Mouse (Mus musculus) hindlimb bud, embryonic 11.5 days (tissue): ENCODE data around the gene Spocd1.

ENCODE experiments used
- DNase-seq: peaks from one replicate; pipeline ENCODE4 v3.0.0-alpha.2; 2012; ENCODE audit warnings: low read depth, low spot score; ENCODE audit errors: extremely low spot score

Gene Spocd1

GRCm38 (mm10) chr4:129998124-129998523 is 69.1 kb downstream of the Spocd1 start:
- DNase-seq: no peak

- no peak for DNase-seq
Observed at GRCm38 (mm10) chr4:130001710-130002109, 72.7 kb downstream of the Spocd1 start.

DNA sequence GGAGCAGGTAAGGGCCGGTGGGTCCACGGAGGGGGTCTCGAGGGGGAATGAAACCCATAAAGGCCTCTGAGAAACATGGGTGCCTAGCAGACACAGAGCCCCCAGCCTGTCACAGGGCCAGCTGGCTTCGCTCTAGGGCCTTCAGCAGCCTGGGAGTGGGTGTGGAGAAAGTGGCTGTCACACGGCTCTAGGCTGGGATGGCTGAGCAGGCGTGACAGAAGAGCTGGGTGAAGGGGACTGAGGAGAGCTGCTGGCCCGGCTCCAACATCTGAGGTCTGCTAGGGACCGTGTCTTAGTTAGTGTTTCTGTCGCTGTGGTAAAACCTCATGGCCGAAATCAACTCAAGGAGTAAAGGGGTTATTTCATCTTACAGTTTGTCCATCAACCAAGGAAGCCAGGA is 73.1 kb downstream of the Spocd1 start:
- DNase-seq: no peak

GRCm38 (mm10) chr4:130005593-130005992 is 76.5 kb downstream of the Spocd1 start:
- no peak for DNase-seq

GRCm38 (mm10) chr4:130006533-130006932 is 77.5 kb downstream of the Spocd1 start:
- DNase-seq: no peak
